Mouse (Mus musculus): ENCODE data around the gene Barhl1.

Barhl1 gene

GRCm38 (mm10) chr2:28860678-28861423, 55.6 kb downstream of the Barhl1 start:
- DNase-seq (ENCODE audit: low spot score): no peak

GRCm38 (mm10) chr2:28859303-28859702, 57.2 kb downstream of the Barhl1 start:
- DNase-seq (ENCODE audit: low spot score): no peak

Data from layer of hippocampus, adult 11-12 months (tissue).